ENCODE assay signal across 9 mouse cellular contexts in the genomic region with DNA sequence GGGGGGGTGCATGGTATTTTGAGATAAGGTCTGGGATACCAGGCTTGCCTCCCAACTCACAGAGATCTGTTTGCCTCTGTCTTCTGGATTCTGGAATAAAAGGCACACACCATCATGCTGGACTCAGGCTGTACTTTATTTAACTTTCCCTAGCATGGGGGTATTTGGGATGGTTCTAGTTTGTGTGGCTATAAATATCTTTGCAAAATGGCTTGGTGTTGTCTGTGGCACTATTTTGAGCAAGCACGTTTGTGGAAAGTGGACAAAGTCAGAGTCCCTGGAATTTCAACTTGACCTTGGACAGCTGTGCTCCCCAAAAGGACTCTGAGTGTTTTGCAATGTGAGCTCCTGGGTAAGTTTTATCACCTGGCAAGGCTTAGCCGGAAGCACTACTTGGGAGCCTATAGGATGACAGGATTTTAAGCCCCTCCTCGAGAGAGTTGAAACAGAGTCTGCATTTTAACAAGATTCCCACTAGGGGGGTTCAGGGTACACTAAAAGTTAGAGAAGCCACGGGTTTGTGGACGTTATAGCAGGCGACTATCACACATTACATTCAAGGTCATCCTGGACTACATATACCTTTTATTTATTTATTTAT. TPM values are rescaled to one million over a fixed set of nuclear protein-coding genes. Genes with fewer than 3 reads are reported as not detected.
DNase-seq lines count a peak whose midpoint lies in the region; ATAC-seq and TF ChIP-seq lines count a peak whose summit lies in the region.
"Had no signal": no experiment of that assay in that cellular context is flagged by ENCODE, and none has a peak within 500 bp of the region (broad histone marks: within the 10 kb centered on the region; RNA-seq: fewer than 3 reads in every experiment).

No protein-coding gene starts in this region.

- H3K9me3 ChIP-seq in limb, embryonic 11.5 days (ENCODE audit: control insufficient read depth, low read length), result no peaks in the 10 kb centered on the region
- H3K9me3 ChIP-seq in limb, embryonic 10.5 days (replicated peaks), result no peaks in the 10 kb centered on the region
- no peaks in the 10 kb centered on the region for H3K9me3 ChIP-seq in midbrain, embryonic 10.5 days (replicated peaks)
- H3K9me3 ChIP-seq in midbrain, embryonic 13.5 days, result no peaks in the 10 kb centered on the region
- H3K9me3 ChIP-seq: embryonic facial prominence, embryonic 12.5 days had no signal

- no peak for DNase-seq in limb, embryonic 11.5 days (ENCODE audit: low spot score)
- DNase-seq in limb, embryonic 10.5 days (ENCODE audit: low spot score), result no peak
- DNase-seq in c-Kit-positive CD71-positive TER-119-positive erythroid progenitor cells, embryonic 14.5 days (ENCODE audit: low spot score), result peak; percentile 73
- DNase-seq in gastrocnemius, postnatal 36 days, result no peak
- DNase-seq in midbrain, embryonic 10.5 days (ENCODE audit: low spot score), result no peak

- H3K4me2 ChIP-seq in limb, embryonic 11.5 days (ENCODE audit: low read depth, severe bottlenecking), result no peak overlapping the region
- H3K4me2 ChIP-seq in myocyte (ENCODE audit: low read depth), result no peak overlapping the region
- no peak overlapping the region for H3K4me2 ChIP-seq in midbrain, embryonic 13.5 days (replicated peaks)
- H3K4me2 ChIP-seq: embryonic facial prominence, embryonic 12.5 days had no signal

- H3K27me3 ChIP-seq in limb, embryonic 11.5 days (ENCODE audit: control insufficient read depth, insufficient read depth, low read length), result no peaks in the 10 kb centered on the region
- H3K27me3 ChIP-seq in limb, embryonic 10.5 days (ENCODE audit: low read depth, poor library complexity, severe bottlenecking), result no peaks in the 10 kb centered on the region
- H3K27me3 ChIP-seq in myocyte (ENCODE audit: control insufficient read depth, insufficient read depth, insufficient read length), result no peaks in the 10 kb centered on the region
- H3K27me3 ChIP-seq in midbrain, embryonic 10.5 days (ENCODE audit: low read depth, poor library complexity, severe bottlenecking), result no peaks in the 10 kb centered on the region
- H3K27me3 ChIP-seq in midbrain, embryonic 13.5 days, result no peaks in the 10 kb centered on the region
- H3K27me3 ChIP-seq: embryonic facial prominence, embryonic 12.5 days had no signal

- no peak overlapping the region for H3ac ChIP-seq in myocyte (ENCODE audit: control insufficient read depth, insufficient read length)

- H3K36me3 ChIP-seq in limb, embryonic 11.5 days (ENCODE audit: control insufficient read depth, insufficient read depth, low read length), result no peaks in the 10 kb centered on the region
- no peaks in the 10 kb centered on the region for H3K36me3 ChIP-seq in limb, embryonic 10.5 days
- no peaks in the 10 kb centered on the region for H3K36me3 ChIP-seq in myocyte (ENCODE audit: control insufficient read depth, insufficient read depth)
- H3K36me3 ChIP-seq in midbrain, embryonic 10.5 days, result no peaks in the 10 kb centered on the region
- H3K36me3 ChIP-seq in midbrain, embryonic 13.5 days, result no peaks in the 10 kb centered on the region
- H3K36me3 ChIP-seq: embryonic facial prominence, embryonic 12.5 days had no signal

- H3K9ac ChIP-seq in limb, embryonic 11.5 days (ENCODE audit: low read length), result no peak overlapping the region
- no peak overlapping the region for H3K9ac ChIP-seq in midbrain, embryonic 13.5 days (replicated peaks)
- H3K9ac ChIP-seq: embryonic facial prominence, embryonic 12.5 days had no signal

- TF ChIP-seq POLR2A in myocyte (IDR thresholded peaks at IDR 0.05; ENCODE audit: insufficient read length, low read depth), result no peak

- peak; percentile 67; the same call in 1 of the 2 replicates for ATAC-seq in limb, embryonic 11.5 days (ENCODE audit: insufficient number of reproducible peaks, low FRiP score, low TSS enrichment, low read depth)
- peak; percentile 90 for ATAC-seq in inflammation-experienced regulatory T-cells, adult 6 months
- ATAC-seq in midbrain, embryonic 13.5 days, result no peak

- no peak overlapping the region for H3K4me3 ChIP-seq in limb, embryonic 11.5 days (ENCODE audit: low read depth, low read length)
- H3K4me3 ChIP-seq in limb, embryonic 10.5 days, result no peak overlapping the region
- H3K4me3 ChIP-seq in myocyte, result no peak overlapping the region
- H3K4me3 ChIP-seq in midbrain, embryonic 10.5 days, result no peak overlapping the region
- H3K4me3 ChIP-seq in midbrain, embryonic 13.5 days (replicated peaks), result no peak overlapping the region
- H3K4me3 ChIP-seq: embryonic facial prominence, embryonic 12.5 days had no signal

- intact Hi-C loops in gastrocnemius, postnatal 36 days (cut with DNase I), result loop anchor here (2.0 to 5.0 kb wide), 3 partner anchors 65 to 105 kb away; a partner anchor contains a TSS

- no peaks in the 10 kb centered on the region for H3K79me2 ChIP-seq in myocyte (ENCODE audit: control insufficient read depth, insufficient read depth)

- no peak overlapping the region for H3K27ac ChIP-seq in limb, embryonic 11.5 days (replicated peaks; ENCODE audit: low read depth, low read length)
- H3K27ac ChIP-seq in limb, embryonic 10.5 days, result no peak overlapping the region
- no peak overlapping the region for H3K27ac ChIP-seq in midbrain, embryonic 10.5 days (replicated peaks)
- no peak overlapping the region for H3K27ac ChIP-seq in midbrain, embryonic 13.5 days
- H3K27ac ChIP-seq: embryonic facial prominence, embryonic 12.5 days had no signal

- H3K4me1 ChIP-seq in limb, embryonic 11.5 days (ENCODE audit: control insufficient read depth, insufficient read depth, low read length), result no peaks in the 10 kb centered on the region
- H3K4me1 ChIP-seq in limb, embryonic 10.5 days, result peaks cover 4% of the 10 kb centered on the region; the same call in 1 of the 2 replicates
- H3K4me1 ChIP-seq in midbrain, embryonic 10.5 days, result no peaks in the 10 kb centered on the region
- no peaks in the 10 kb centered on the region for H3K4me1 ChIP-seq in midbrain, embryonic 13.5 days (replicated peaks)

- 18% methylated on average over 6 of the region's 6 CpGs for WGBS in limb, embryonic 11.5 days
- WGBS in limb, embryonic 10.5 days, result 28% methylated on average over 6 of the region's 6 CpGs
- 40% methylated on average over 6 of the region's 6 CpGs for WGBS in midbrain, embryonic 10.5 days
- 37% methylated on average over 6 of the region's 6 CpGs for WGBS in midbrain, embryonic 13.5 days

TF ChIP-seq in myocyte, 11 proteins besides CTCF, POLR2A, EP300 and RAD21:
- no peak for TF ChIP-seq USF1 (IDR thresholded peaks at IDR 0.05; ENCODE audit: low read depth)
- TF ChIP-seq TCF3 (IDR thresholded peaks at IDR 0.05; ENCODE audit: insufficient read length, low read depth), result no peak
- peak; percentile 37 for TF ChIP-seq TCF12 (IDR thresholded peaks at IDR 0.05; ENCODE audit: insufficient read depth, poor library complexity, severe bottlenecking)
- TF ChIP-seq E2F4 (IDR thresholded peaks at IDR 0.05; ENCODE audit: insufficient read depth), result no peak
- TF ChIP-seq MYOD1 (IDR thresholded peaks at IDR 0.05; ENCODE audit: control insufficient read depth in 1 of 3, insufficient read length in 2 of 3, low read depth in 2 of 3), result peak in 2 of 3 experiments; percentile 24 to 58
- TF ChIP-seq MYOG (IDR thresholded peaks at IDR 0.05; ENCODE audit: control insufficient read depth in 1 of 3, insufficient read depth in 1 of 3, insufficient read length in 2 of 3, low read depth in 2 of 3), result peak in 2 of 3 experiments; percentile 45 to 92
- TF ChIP-seq CEBPB (IDR thresholded peaks at IDR 0.05; ENCODE audit: insufficient read depth, poor library complexity, severe bottlenecking), result peak; percentile 66; the same call in 1 of the 2 replicates

RNA-seq across cellular contexts. Expression of a gene that starts 0.7 kb away (rescaled TPM):
- 9.3 and 11.3 TPM in 2 replicates for polyA plus RNA-seq in limb, embryonic 11.5 days (2014; fragmentation: Nextera tagmentation; extraction: Ambion mirVana)
- polyA plus RNA-seq in limb, embryonic 10.5 days (2016; fragmentation: Nextera tagmentation; extraction: Ambion mirVana), result 9.7 and 12.4 TPM in 2 replicates
- polyA plus RNA-seq in inflammation-experienced regulatory T-cells, adult 6 months (2017; shearing (Covaris generic)), result 1 to 10 TPM; 1.1 to 2.1 (median 1.5) TPM
- polyA plus RNA-seq in myocyte (2012; fragmentation: generic; extraction: Trizol), result 41.3 TPM
- total RNA-seq in gastrocnemius, postnatal 36 days (2021), result 10 to 100 TPM; 18.9 to 19.0 TPM
- 10.3 and 10.4 TPM in 2 replicates for polyA plus RNA-seq in midbrain, embryonic 10.5 days (2016; fragmentation: Nextera tagmentation; extraction: Ambion mirVana)
- polyA plus RNA-seq in midbrain, embryonic 13.5 days (2015; fragmentation: Nextera tagmentation; extraction: Ambion mirVana), result 12.8 and 14.6 TPM in 2 replicates

RNA-seq across cellular contexts. Expression of a gene that starts 20.7 kb away (rescaled TPM):
- polyA plus RNA-seq in limb, embryonic 11.5 days (2014; fragmentation: Nextera tagmentation; extraction: Ambion mirVana), result 0.64 TPM in 1 of 2 replicates, not detected in the other
- not detected in 2 replicates for polyA plus RNA-seq in limb, embryonic 10.5 days (2016; fragmentation: Nextera tagmentation; extraction: Ambion mirVana)
- 1 to 10 TPM; 2.6 to 7.4 (median 6.1) TPM for polyA plus RNA-seq in inflammation-experienced regulatory T-cells, adult 6 months (2017; shearing (Covaris generic))
- not detected for polyA plus RNA-seq in myocyte (2012; fragmentation: generic; extraction: Trizol)
- total RNA-seq in gastrocnemius, postnatal 36 days (2021), result not detected
- 0.21 and 0.67 TPM in 2 replicates for polyA plus RNA-seq in midbrain, embryonic 10.5 days (2016; fragmentation: Nextera tagmentation; extraction: Ambion mirVana)
- polyA plus RNA-seq in midbrain, embryonic 13.5 days (2015; fragmentation: Nextera tagmentation; extraction: Ambion mirVana), result 0.32 TPM in 1 of 2 replicates, not detected in the other
- polyA plus RNA-seq: embryonic facial prominence, embryonic 12.5 days had no signal

RNA-seq across cellular contexts. Expression of a gene that starts 52.6 kb away (rescaled TPM):
- 10.0 and 10.3 TPM in 2 replicates for polyA plus RNA-seq in limb, embryonic 11.5 days (2014; fragmentation: Nextera tagmentation; extraction: Ambion mirVana)
- polyA plus RNA-seq in limb, embryonic 10.5 days (2016; fragmentation: Nextera tagmentation; extraction: Ambion mirVana), result 10.2 and 11.5 TPM in 2 replicates
- 10 to 100 TPM in 1 of 3 experiments, 1 to 10 TPM in 2; 7.3 to 10.0 (median 8.0) TPM for polyA plus RNA-seq in inflammation-experienced regulatory T-cells, adult 6 months (2017; shearing (Covaris generic))
- polyA plus RNA-seq in myocyte (2012; fragmentation: generic; extraction: Trizol), result 36.7 TPM
- 10 to 100 TPM; 35.9 to 39.1 TPM for total RNA-seq in gastrocnemius, postnatal 36 days (2021)
- 8.7 and 10.3 TPM in 2 replicates for polyA plus RNA-seq in midbrain, embryonic 10.5 days (2016; fragmentation: Nextera tagmentation; extraction: Ambion mirVana)
- 8.6 and 10.5 TPM in 2 replicates for polyA plus RNA-seq in midbrain, embryonic 13.5 days (2015; fragmentation: Nextera tagmentation; extraction: Ambion mirVana)
